Mouse (Mus musculus) CH12.LX (cell line): ENCODE results near the gene Zscan22. TPM values are rescaled to one million over a fixed set of nuclear protein-coding genes. Genes with fewer than 3 reads are reported as not detected.
"Not testable (repeated sequence)": the region's sequence is repeated elsewhere in the genome, so short reads cannot be mapped to it uniquely, and the experiment has no call there.

Experiments used
- DNase-seq: peaks from one replicate; pipeline ENCODE4 v3.0.0-alpha.2; 2013; ENCODE audit errors: extremely low read depth
- H3K27ac ChIP-seq: 2 replicates; pipeline ENCODE4 v1.5.1; 2012; ENCODE audit warnings: low read depth, mild to moderate bottlenecking, control low read depth, moderate library complexity; ENCODE audit not compliant: insufficient read depth
- H3K27me3 ChIP-seq: replicated peaks from 2 replicates; pipeline ENCODE3; 2012; ENCODE audit warnings: inconsistent platforms
- H3K36me3 ChIP-seq, 2 experiments: replicated peaks in 1 of 2; 2 replicates each; pipeline versions ENCODE3 to v1.6.1; 2012; ENCODE audit warnings: inconsistent platforms in 1 of 2, low read length in 1 of 2, mild to moderate bottlenecking in 1 of 2, mixed read lengths in 1 of 2, moderate library complexity in 1 of 2; ENCODE audit not compliant: control insufficient read depth in 1 of 2, insufficient read depth in 1 of 2
- H3K4me1 ChIP-seq, 2 experiments: 2 replicates each; pipeline ENCODE4 v1.6.1; 2012; ENCODE audit warnings: inconsistent platforms in 1 of 2, moderate library complexity in 1 of 2; ENCODE audit not compliant: insufficient read depth in 2 of 2, control insufficient read depth in 1 of 2
- H3K4me2 ChIP-seq: 2 replicates; pipeline ENCODE4 v1.6.1; 2012; ENCODE audit warnings: low read depth, mild to moderate bottlenecking, control low read depth; ENCODE audit not compliant: poor library complexity, insufficient read depth, severe bottlenecking
- H3K4me3 ChIP-seq, 3 experiments: fragments of 150-350 bp in 1 of 3; sonication (generic) in 1 of 3; replicated peaks in 1 of 3; 2 replicates each; pipeline versions ENCODE3 to v1.5.1; 2011 to 2012; ENCODE audit warnings: low read depth in 2 of 3, low read length in 2 of 3, mild to moderate bottlenecking in 2 of 3, moderate library complexity in 2 of 3, control low read depth in 1 of 3, improper control_type of control experiment in 1 of 3, inconsistent platforms in 1 of 3, mixed read lengths in 1 of 3; ENCODE audit not compliant: poor library complexity in 1 of 3
- H3K79me2 ChIP-seq: replicated peaks from 2 replicates; pipeline ENCODE4 v1.6.1; 2012; ENCODE audit warnings: mild to moderate bottlenecking, moderate library complexity; ENCODE audit not compliant: control insufficient read depth, poor library complexity, insufficient read depth, severe bottlenecking; ENCODE audit errors: extremely low read depth
- H3K9ac ChIP-seq: 2 replicates; pipeline ENCODE4 v1.6.1; 2012; ENCODE audit warnings: low read depth, mild to moderate bottlenecking, control low read depth, moderate library complexity; ENCODE audit not compliant: insufficient read depth
- H3K9me3 ChIP-seq: replicated peaks from 2 replicates; pipeline ENCODE3; 2012; ENCODE audit warnings: low read length, inconsistent platforms, mixed read lengths
- BHLHE40 ChIP-seq: IDR thresholded peaks from 2 replicates; pipeline ENCODE4 v1.6.1; 2011; ENCODE audit warnings: mild to moderate bottlenecking, low read depth, low read length, improper control_type of control experiment
- EP300 ChIP-seq: IDR thresholded peaks from 2 replicates; pipeline ENCODE4 v1.6.1; 2011; ENCODE audit warnings: low read length, improper control_type of control experiment
- ETS1 ChIP-seq: conservative IDR thresholded peaks from 2 replicates; pipeline ENCODE4 v1.6.1; 2012; ENCODE audit warnings: low read depth, mild to moderate bottlenecking, inconsistent platforms, low read length, improper control_type of control experiment, moderate library complexity
- HCFC1 ChIP-seq: IDR thresholded peaks from 2 replicates; pipeline ENCODE4 v1.6.1; 2012; ENCODE audit warnings: low read depth, mild to moderate bottlenecking, inconsistent platforms, low read length, improper control_type of control experiment
- IRF4 ChIP-seq: IDR thresholded peaks from 2 replicates; pipeline ENCODE4 v1.6.1; 2014; ENCODE audit warnings: low read depth, mild to moderate bottlenecking, inconsistent platforms, low read length, improper control_type of control experiment
- JUN ChIP-seq: IDR thresholded peaks from 2 replicates; pipeline ENCODE4 v1.6.1; 2011; ENCODE audit warnings: low read depth, mild to moderate bottlenecking, low read length, improper control_type of control experiment, moderate library complexity; ENCODE audit not compliant: insufficient read depth
- KAT2A ChIP-seq: IDR thresholded peaks from 2 replicates; pipeline ENCODE4 v1.6.1; 2012; ENCODE audit warnings: low read length, improper control_type of control experiment, inconsistent platforms; ENCODE audit not compliant: insufficient replicate concordance
- MAX ChIP-seq: IDR thresholded peaks from 2 replicates; pipeline ENCODE4 v1.6.1; 2011; ENCODE audit warnings: low read length, improper control_type of control experiment
- MEF2A ChIP-seq: IDR thresholded peaks from 2 replicates; pipeline ENCODE4 v1.6.1; 2014; ENCODE audit warnings: low read depth, mild to moderate bottlenecking, inconsistent platforms, low read length, improper control_type of control experiment, borderline replicate concordance
- NELFE ChIP-seq: IDR thresholded peaks from 2 replicates; pipeline ENCODE4 v1.6.1; 2011; ENCODE audit warnings: low read depth, low read length, improper control_type of control experiment
- POLR2AphosphoS2 ChIP-seq: IDR thresholded peaks from 2 replicates; pipeline ENCODE4 v1.6.1; 2011; ENCODE audit warnings: low read depth, low read length, improper control_type of control experiment
- SIN3A ChIP-seq: IDR thresholded peaks from 2 replicates; pipeline ENCODE4 v1.6.1; 2012; ENCODE audit warnings: low read length, improper control_type of control experiment, inconsistent platforms
- TBP ChIP-seq: conservative IDR thresholded peaks from 2 replicates; pipeline ENCODE4 v1.6.1; 2011; ENCODE audit warnings: low read depth, low read length, improper control_type of control experiment
- ZC3H11A ChIP-seq: IDR thresholded peaks from 2 replicates; pipeline ENCODE4 v1.6.1; 2012; ENCODE audit warnings: low read depth, mild to moderate bottlenecking, inconsistent platforms, low read length, improper control_type of control experiment
- ZKSCAN1 ChIP-seq: IDR thresholded peaks from 2 replicates; pipeline ENCODE4 v1.6.1; 2012; ENCODE audit warnings: low read depth, inconsistent platforms, low read length, improper control_type of control experiment, borderline replicate concordance
- ZMIZ1 ChIP-seq: IDR thresholded peaks from 2 replicates; pipeline ENCODE4 v1.6.1; 2012; ENCODE audit warnings: low read depth, mild to moderate bottlenecking, inconsistent platforms, low read length, improper control_type of control experiment
- ZNF384 ChIP-seq: IDR thresholded peaks from 2 replicates; pipeline ENCODE4 v1.6.1; 2012; ENCODE audit warnings: low read depth, low read length, improper control_type of control experiment, inconsistent platforms
- dilution Hi-C: fragments of 300-500 bp; cut with MboI; formaldehyde crosslinking; loops from 2 replicates; pipeline ENCODE4 v1.14.3; 2020; ENCODE audit warnings: low sequenced_read_pairs; ENCODE audit not compliant: extremely low pct_unique_long_range_greater_than_20kb, extremely low pct_ligation_motif_present
- in situ Hi-C: fragments of 300-500 bp; cut with MboI; formaldehyde crosslinking; loops from 3 replicates; pipeline ENCODE4 v1.14.3; 2019; ENCODE audit warnings: low sequenced_read_pairs, low pct_ligation_motif_present, low pct_unique_long_range_greater_than_20kb, mixed read lengths
- polyA plus RNA-seq: library from polyadenylated mRNA; unstranded; fragments of >175 nt; gene quantifications from 2 replicates; pipeline ENCODE4 v1.2.1, GENCODE M21; 2012; ENCODE audit warnings: low read depth; ENCODE audit not compliant: insufficient read length
- total RNA-seq, 2 experiments: library from RNA; depleted of rRNA; stranded (reverse); fragments of 300-350 nt in 1 of 2; fragments of >200 nt in 1 of 2; gene quantifications; 2 replicates each; pipeline ENCODE4 v1.2.3; 2012 to 2014

The Zscan22 gene
- total and polyA plus RNA-seq, 3 experiments, result 3.2 to 8.9 (median 3.3) TPM

GRCm38 (mm10) chr7:12934808-12935207 is 37.2 kb downstream of the Zscan22 start:
- H3K9ac ChIP-seq, result no peak overlapping the region
- H3K4me3 ChIP-seq, result no peak overlapping the region
- no peaks in the 10 kb centered on the region for H3K9me3 ChIP-seq
- H3K27ac ChIP-seq, result no peak overlapping the region
- no peaks in the 10 kb centered on the region; a peak in 1 of 4 replicates for H3K4me1 ChIP-seq
- no peak for DNase-seq
- TF ChIP-seq JUN (no peak), POLR2AphosphoS2 (no peak), ZMIZ1 (no peak), MEF2A (no peak), MAX (no peak), HCFC1 (no peak), ZC3H11A (no peak), EP300 (no peak), BHLHE40 (no peak), TBP (no peak), KAT2A (no peak), ZNF384 (no peak), NELFE (no peak), ZKSCAN1 (no peak), SIN3A (no peak)
- TF ChIP-seq, all 38 proteins: peak for 0
- in situ Hi-C loops, result no loop called here
- Histone ChIP-seq H3K79me2 (no peaks in the 10 kb centered on the region), H3K4me2 (no peak overlapping the region), H3K36me3 (peaks cover 0 to 5% of the 10 kb centered on the region in 2 experiments), H3K27me3 (no peaks in the 10 kb centered on the region)
- dilution Hi-C loops, result no loop called here

- H3K4me3 ChIP-seq, H3K27ac ChIP-seq, H3K9ac ChIP-seq, in situ Hi-C loops, H3K4me2 ChIP-seq, H3K9me3 ChIP-seq, DNase-seq, H3K79me2 ChIP-seq, dilution Hi-C loops, H3K27me3 ChIP-seq, H3K36me3 ChIP-seq: not testable (repeated sequence)
- H3K4me1 ChIP-seq, result peaks cover 3 to 14% of the 10 kb centered on the region in 2 experiments
- TF ChIP-seq IRF4 (peak; percentile 82), HCFC1 (peak; percentile 51), ETS1 (peak; percentile 99)
These were observed 39.7 kb downstream of the Zscan22 start for GRCm38 (mm10) chr7:12937254-12937803.
